Mouse (Mus musculus): Measurements from ENCODE around the gene Rab5if.

GRCm38 (mm10) chr2:156901344-156901743 is 38.4 kb downstream of the Rab5if start:
- TF ChIP-seq POLR2A (IDR thresholded peaks at IDR 0.05; ENCODE audit: borderline replicate concordance, extremely low read depth, insufficient read depth, insufficient read length, poor library complexity, severe bottlenecking) (no peak), CTCF (IDR thresholded peaks at IDR 0.05; ENCODE audit: borderline replicate concordance, extremely low read depth, insufficient read depth, insufficient read length) (no peak)

Measured in brain, embryonic 14.5 days (tissue).